Comparison of ENCODE assay signal across 7 mouse cellular contexts in genomic region chr12:86816702-86817610, GRCm38 (mm10).
A peak's percentile ranks its signal among the peaks of the same experiment; 100 is the strongest.
DNase-seq lines count a peak whose midpoint lies in the region; ATAC-seq and TF ChIP-seq lines count a peak whose summit lies in the region.

No protein-coding gene starts in this region.

- H3K36me3 ChIP-seq in hindbrain, postnatal 0 days (ENCODE audit: insufficient read depth, low read length), result no peaks in the 10 kb centered on the region
- no peaks in the 10 kb centered on the region for H3K36me3 ChIP-seq in lung, postnatal 0 days (ENCODE audit: insufficient read depth, low read length)

- H3K4me3 ChIP-seq in hindbrain, postnatal 0 days (ENCODE audit: low read length), result no peak overlapping the region
- no peak overlapping the region for H3K4me3 ChIP-seq in lung, postnatal 0 days (ENCODE audit: low read depth, low read length)

- peaks cover 32% of the 10 kb centered on the region for H3K4me1 ChIP-seq in hindbrain, postnatal 0 days (ENCODE audit: insufficient read depth, low read length)
- peaks cover 23% of the 10 kb centered on the region for H3K4me1 ChIP-seq in lung, postnatal 0 days (ENCODE audit: insufficient read depth, low read depth, low read length)

- no peak overlapping the region for H3K4me2 ChIP-seq in hindbrain, postnatal 0 days (ENCODE audit: low read depth, low read length)
- H3K4me2 ChIP-seq in lung, postnatal 0 days (replicated peaks; ENCODE audit: low read depth, low read length), result no peak overlapping the region

- no peak overlapping the region for H3K9ac ChIP-seq in hindbrain, postnatal 0 days (replicated peaks; ENCODE audit: low read length)
- no peak overlapping the region for H3K9ac ChIP-seq in lung, postnatal 0 days (replicated peaks; ENCODE audit: low read depth)

- H3K27me3 ChIP-seq in hindbrain, postnatal 0 days (ENCODE audit: insufficient read depth, low read length), result no peaks in the 10 kb centered on the region
- H3K27me3 ChIP-seq in lung, postnatal 0 days (replicated peaks; ENCODE audit: insufficient read depth, low read length), result no peaks in the 10 kb centered on the region

- H3K27ac ChIP-seq in hindbrain, postnatal 0 days, result peak overlapping the region; percentile 79
- H3K27ac ChIP-seq in lung, postnatal 0 days (ENCODE audit: low read length), result peak overlapping the region; percentile 59; the same call in 1 of the 2 replicates

- DNase-seq in ZHBTc4 (ENCODE audit: low read depth, low spot score), result peak; percentile 86
- DNase-seq in cerebellum, adult 11-12 months, result peak; percentile 97
- peak; percentile 63 for DNase-seq in gastrocnemius, postnatal 10 days
- no peak for DNase-seq in hindbrain, postnatal 0 days (ENCODE audit: low spot score)
- DNase-seq in lung, postnatal 0 days (ENCODE audit: low spot score), result peak; percentile 50
- peak; percentile 56 for DNase-seq in thymus, postnatal 4 days

- ATAC-seq in hindbrain, postnatal 0 days, result no peak
- ATAC-seq in lung, postnatal 0 days, result peak; percentile 59
- ATAC-seq in monocyte, adult 5-6 weeks (replicated peaks; ENCODE audit: insufficient number of reproducible peaks, low FRiP score, low TSS enrichment, poor library complexity, severe bottlenecking), result no peak

- 12% methylated on average over 11 of the region's 11 CpGs for WGBS in hindbrain, postnatal 0 days
- WGBS in lung, postnatal 0 days, result 21% methylated on average over 11 of the region's 11 CpGs

- no peak for TF ChIP-seq CTCF in hindbrain, postnatal 0 days (IDR thresholded peaks at IDR 0.05; ENCODE audit: low read depth)
- TF ChIP-seq CTCF in lung, postnatal 0 days (IDR thresholded peaks at IDR 0.05), result no peak

- peak; percentile 47; the same call in 1 of the 2 replicates for TF ChIP-seq EP300 in lung, postnatal 0 days (IDR thresholded peaks at IDR 0.05)

- no peaks in the 10 kb centered on the region for H3K9me3 ChIP-seq in hindbrain, postnatal 0 days (ENCODE audit: low read length)
- no peaks in the 10 kb centered on the region for H3K9me3 ChIP-seq in lung, postnatal 0 days (ENCODE audit: low read length)
